Mouse (Mus musculus) heart, embryonic 15.5 days (tissue): ENCODE results near the gene Slc9a9. TPM values are rescaled to one million over a fixed set of nuclear protein-coding genes. Genes with fewer than 3 reads are reported as not detected.
A peak's percentile ranks its signal among the peaks of the same experiment; 100 is the strongest.

Source experiments
- ATAC-seq: fragments of 200-750 bp; cut with Nextera tagmentation; replicated peaks from 2 replicates; pipeline ENCODE4 v1.8.0; 2017; ENCODE audit warnings: low read depth, moderate TSS enrichment; ENCODE audit not compliant: insufficient number of reproducible peaks, insufficient read depth, low FRiP score
- H3K27ac ChIP-seq: fragments of 300-500 bp; sonication (generic); 2 replicates; pipeline ENCODE4 v1.5.1; 2015; ENCODE audit warnings: mild to moderate bottlenecking, inconsistent platforms
- H3K27me3 ChIP-seq: fragments of 300-500 bp; sonication (generic); 2 replicates; pipeline ENCODE4 v1.6.1; 2015; ENCODE audit warnings: inconsistent platforms
- H3K36me3 ChIP-seq: fragments of 300-500 bp; sonication (generic); 2 replicates; pipeline ENCODE4 v1.6.1; 2015; ENCODE audit warnings: mild to moderate bottlenecking, inconsistent platforms
- H3K4me1 ChIP-seq: fragments of 300-500 bp; sonication (generic); replicated peaks from 2 replicates; pipeline ENCODE4 v1.6.1; 2015; ENCODE audit warnings: inconsistent platforms
- H3K4me2 ChIP-seq: fragments of 300-500 bp; sonication (generic); 2 replicates; pipeline ENCODE4 v1.6.1; 2015; ENCODE audit warnings: inconsistent platforms, mild to moderate bottlenecking, moderate library complexity
- H3K4me3 ChIP-seq: fragments of 300-500 bp; sonication (generic); 2 replicates; pipeline ENCODE4 v1.5.1; 2015; ENCODE audit warnings: mild to moderate bottlenecking, inconsistent platforms
- H3K9ac ChIP-seq: fragments of 300-500 bp; sonication (generic); 2 replicates; pipeline ENCODE4 v1.6.1; 2015; ENCODE audit warnings: mild to moderate bottlenecking, inconsistent platforms
- H3K9me3 ChIP-seq: fragments of 300-500 bp; sonication (generic); replicated peaks from 2 replicates; pipeline ENCODE4 v1.6.1; 2016; ENCODE audit warnings: inconsistent platforms
- WGBS: fragments of 180-500 bp; shearing (Covaris S2); methylation state at CpG from one replicate; pipeline ENCODE4 v1.1.7; 2015; ENCODE audit warnings: mixed read lengths; 5-methylcytosine and 5-hydroxymethylcytosine counted together
- polyA plus RNA-seq: library from polyadenylated mRNA; unstranded; fragments of >200 nt; fragmentation: Nextera tagmentation; extraction: Ambion mirVana; gene quantifications from 2 replicates; pipeline ENCODE4 v1.2.1, GENCODE M21; 2015

The Slc9a9 gene
- polyA plus RNA-seq, 1 experiment from 2014 or later: 3.5 TPM

GRCm38 (mm10) chr9:95228123-95228522, 558.4 kb downstream of the Slc9a9 start:
- Histone ChIP-seq H3K4me2 (no peak overlapping the region), H3K4me1 (no peaks in the 10 kb centered on the region), H3K27ac (no peak overlapping the region), H3K27me3 (no peaks in the 10 kb centered on the region), H3K4me3 (no peak overlapping the region), H3K9me3 (no peaks in the 10 kb centered on the region), H3K9ac (no peak overlapping the region), H3K36me3 (no peaks in the 10 kb centered on the region)
- no peak for ATAC-seq
- WGBS: 96% methylated on average over 1 of the region's 1 CpGs

- H3K36me3 ChIP-seq: no peaks in the 10 kb centered on the region
- no peak for ATAC-seq
- H3K4me1 ChIP-seq: no peaks in the 10 kb centered on the region
- H3K9me3 ChIP-seq: no peaks in the 10 kb centered on the region
- no peak overlapping the region for H3K27ac ChIP-seq
- no peak overlapping the region for H3K4me3 ChIP-seq
- no peak overlapping the region for H3K9ac ChIP-seq
- no peak overlapping the region for H3K4me2 ChIP-seq
- 75% methylated on average over 2 of the region's 2 CpGs for WGBS
- H3K27me3 ChIP-seq: no peaks in the 10 kb centered on the region
Observed at GRCm38 (mm10) chr9:95229147-95229546, 559.4 kb downstream of the Slc9a9 start.

- H3K4me3 ChIP-seq: no peak overlapping the region
- H3K36me3 ChIP-seq: no peaks in the 10 kb centered on the region
- H3K4me2 ChIP-seq: no peak overlapping the region
- no peaks in the 10 kb centered on the region for H3K9me3 ChIP-seq
- ATAC-seq: no peak
- H3K27me3 ChIP-seq: no peaks in the 10 kb centered on the region
- H3K9ac ChIP-seq: no peak overlapping the region
- H3K4me1 ChIP-seq: no peaks in the 10 kb centered on the region
- no peak overlapping the region for H3K27ac ChIP-seq
Observed at GRCm38 (mm10) chr9:95239900-95240299, 570.2 kb downstream of the Slc9a9 start.

- Histone ChIP-seq H3K9me3 (no peaks in the 10 kb centered on the region), H3K4me2 (no peak overlapping the region), H3K4me3 (no peak overlapping the region), H3K4me1 (no peaks in the 10 kb centered on the region), H3K9ac (no peak overlapping the region), H3K27ac (no peak overlapping the region), H3K27me3 (no peaks in the 10 kb centered on the region), H3K36me3 (no peaks in the 10 kb centered on the region)
- WGBS: 91% methylated on average over 2 of the region's 2 CpGs
- no peak for ATAC-seq
Observed at GRCm38 (mm10) chr9:95242628-95243195, 573.0 kb downstream of the Slc9a9 start.

- WGBS: 77% methylated on average over 4 of the region's 4 CpGs
- no peak overlapping the region for H3K4me3 ChIP-seq
Observed at GRCm38 (mm10) chr9:95254162-95254561, 584.5 kb downstream of the Slc9a9 start.

GRCm38 (mm10) chr9:95255844-95256243, 586.1 kb downstream of the Slc9a9 start:
- Histone ChIP-seq H3K36me3 (no peaks in the 10 kb centered on the region), H3K27me3 (no peaks in the 10 kb centered on the region), H3K9me3 (no peaks in the 10 kb centered on the region), H3K27ac (peak overlapping the region; percentile 73; the same call in 1 of the 2 replicates), H3K4me2 (no peak overlapping the region), H3K9ac (no peak overlapping the region), H3K4me3 (no peak overlapping the region), H3K4me1 (peaks cover 5% of the 10 kb centered on the region)
- ATAC-seq: no peak
- whole genome bisulfite sequencing: 67% methylated on average over 6 of the region's 6 CpGs

More at GRCm38 (mm10) chr9:95254162-95254561, 584.5 kb downstream of the Slc9a9 start:
- Histone ChIP-seq H3K4me2 (no peak overlapping the region), H3K27me3 (no peaks in the 10 kb centered on the region), H3K4me1 (peaks cover 5% of the 10 kb centered on the region), H3K27ac (no peak overlapping the region), H3K9me3 (no peaks in the 10 kb centered on the region), H3K9ac (no peak overlapping the region), H3K36me3 (no peaks in the 10 kb centered on the region)
- ATAC-seq: no peak

- Histone ChIP-seq H3K4me1 (peaks cover 5% of the 10 kb centered on the region), H3K4me2 (peak overlapping the region; percentile 54), H3K36me3 (no peaks in the 10 kb centered on the region), H3K27me3 (no peaks in the 10 kb centered on the region), H3K27ac (peak overlapping the region; percentile 73), H3K9ac (no peak overlapping the region), H3K9me3 (no peaks in the 10 kb centered on the region), H3K4me3 (peak overlapping the region; percentile 24)
- peak; percentile 87 for ATAC-seq
- WGBS: 39% methylated on average over 21 of the region's 21 CpGs
Observed at GRCm38 (mm10) chr9:95256680-95257316, 587.1 kb downstream of the Slc9a9 start.

- no peak for ATAC-seq
- Histone ChIP-seq H3K4me2 (no peak overlapping the region), H3K9me3 (no peaks in the 10 kb centered on the region), H3K9ac (no peak overlapping the region), H3K36me3 (no peaks in the 10 kb centered on the region), H3K4me3 (no peak overlapping the region), H3K4me1 (no peaks in the 10 kb centered on the region), H3K27ac (no peak overlapping the region), H3K27me3 (no peaks in the 10 kb centered on the region)
- 38% methylated on average over 3 of the region's 3 CpGs for WGBS
Observed at GRCm38 (mm10) chr9:95262851-95263250, 593.1 kb downstream of the Slc9a9 start.

- Histone ChIP-seq H3K4me1 (no peaks in the 10 kb centered on the region), H3K9ac (no peak overlapping the region), H3K4me2 (no peak overlapping the region), H3K27ac (no peak overlapping the region), H3K27me3 (no peaks in the 10 kb centered on the region), H3K9me3 (no peaks in the 10 kb centered on the region), H3K36me3 (no peaks in the 10 kb centered on the region), H3K4me3 (no peak overlapping the region)
- WGBS: 85% methylated on average over 9 of the region's 9 CpGs
- ATAC-seq: no peak
Observed at GRCm38 (mm10) chr9:95263867-95264509, 594.3 kb downstream of the Slc9a9 start.

- H3K4me3 ChIP-seq: no peak overlapping the region
Observed at GRCm38 (mm10) chr9:95266179-95266578, 596.5 kb downstream of the Slc9a9 start.

GRCm38 (mm10) chr9:95266924-95267323, 597.2 kb downstream of the Slc9a9 start:
- no peak overlapping the region for H3K27ac ChIP-seq
- H3K27me3 ChIP-seq: no peaks in the 10 kb centered on the region
- no peak for ATAC-seq
- H3K9ac ChIP-seq: no peak overlapping the region
- no peak overlapping the region for H3K4me2 ChIP-seq
- H3K4me1 ChIP-seq: no peaks in the 10 kb centered on the region
- WGBS: 67% methylated on average over 2 of the region's 2 CpGs
- H3K4me3 ChIP-seq: no peak overlapping the region
- no peaks in the 10 kb centered on the region for H3K36me3 ChIP-seq
- H3K9me3 ChIP-seq: no peaks in the 10 kb centered on the region

More at GRCm38 (mm10) chr9:95266179-95266578, 596.5 kb downstream of the Slc9a9 start:
- Histone ChIP-seq H3K36me3 (no peaks in the 10 kb centered on the region), H3K27me3 (no peaks in the 10 kb centered on the region), H3K4me1 (no peaks in the 10 kb centered on the region), H3K4me2 (no peak overlapping the region), H3K9ac (no peak overlapping the region), H3K27ac (no peak overlapping the region), H3K9me3 (no peaks in the 10 kb centered on the region)
- 43% methylated on average over 2 of the region's 2 CpGs for WGBS
- ATAC-seq: no peak
